8 mouse cellular contexts compared by ENCODE assay signal in genomic region chr13:23583387-23584068, GRCm38 (mm10). TPM values are rescaled to one million over a fixed set of nuclear protein-coding genes. Genes with fewer than 3 reads are reported as not detected.
DNase-seq lines count a peak whose midpoint lies in the region; ATAC-seq and TF ChIP-seq lines count a peak whose summit lies in the region.

No protein-coding gene starts in this region.

- no peaks in the 10 kb centered on the region for H3K79me2 ChIP-seq in myocyte (ENCODE audit: control insufficient read depth, insufficient read depth)

- peak overlapping the region; percentile 94 for H3K27ac ChIP-seq in lung, embryonic 16.5 days (ENCODE audit: low read length)
- H3K27ac ChIP-seq in forebrain, embryonic 16.5 days (ENCODE audit: low read length): peak overlapping the region; percentile 3; the same call in 1 of the 2 replicates

- TF ChIP-seq POLR2A in myocyte (IDR thresholded peaks at IDR 0.05; ENCODE audit: insufficient read length, low read depth): no peak

- ATAC-seq in lung, embryonic 16.5 days (ENCODE audit: low read depth): no peak
- ATAC-seq in forebrain, embryonic 16.5 days: no peak

- H3K27me3 ChIP-seq in lung, embryonic 16.5 days (ENCODE audit: control insufficient read depth, insufficient read depth, low read depth, low read length): no peaks in the 10 kb centered on the region
- no peaks in the 10 kb centered on the region for H3K27me3 ChIP-seq in forebrain, embryonic 16.5 days (replicated peaks; ENCODE audit: control insufficient read depth, insufficient read depth, low read length)
- H3K27me3 ChIP-seq in myocyte (ENCODE audit: control insufficient read depth, insufficient read depth, insufficient read length): no peaks in the 10 kb centered on the region

- H3K36me3 ChIP-seq in lung, embryonic 16.5 days (ENCODE audit: control insufficient read depth, insufficient read depth, low read length): no peaks in the 10 kb centered on the region
- H3K36me3 ChIP-seq in forebrain, embryonic 16.5 days (ENCODE audit: control insufficient read depth, insufficient read depth): no peaks in the 10 kb centered on the region
- H3K36me3 ChIP-seq in myocyte (ENCODE audit: control insufficient read depth, insufficient read depth): no peaks in the 10 kb centered on the region

- H3K4me1 ChIP-seq in lung, embryonic 16.5 days (replicated peaks; ENCODE audit: control insufficient read depth, insufficient read depth, low read length): peaks cover 26% of the 10 kb centered on the region
- H3K4me1 ChIP-seq in forebrain, embryonic 16.5 days (replicated peaks; ENCODE audit: control insufficient read depth, insufficient read depth, low read length): peaks cover 33% of the 10 kb centered on the region

- H3ac ChIP-seq in myocyte (ENCODE audit: control insufficient read depth, insufficient read length): no peak overlapping the region

- no peak overlapping the region for H3K4me3 ChIP-seq in lung, embryonic 16.5 days (ENCODE audit: low read length)
- no peak overlapping the region for H3K4me3 ChIP-seq in forebrain, embryonic 16.5 days (replicated peaks; ENCODE audit: low read length)
- peak overlapping the region; percentile 33 for H3K4me3 ChIP-seq in myocyte

- H3K9me3 ChIP-seq in lung, embryonic 16.5 days (ENCODE audit: control insufficient read depth, low read length): no peaks in the 10 kb centered on the region
- H3K9me3 ChIP-seq in forebrain, embryonic 16.5 days (ENCODE audit: control insufficient read depth, low read length): no peaks in the 10 kb centered on the region

- 0 out of 2 replicates have a peak overlapping the region, but pooled peaks have one; percentile 26 for H3K9ac ChIP-seq in lung, embryonic 16.5 days (ENCODE audit: low read length)
- H3K9ac ChIP-seq in forebrain, embryonic 16.5 days (replicated peaks; ENCODE audit: low read depth, low read length): no peak overlapping the region

- H3K4me2 ChIP-seq in lung, embryonic 16.5 days (ENCODE audit: low read depth, low read length): no peak overlapping the region; the same call in 1 of the 2 replicates
- no peak overlapping the region for H3K4me2 ChIP-seq in forebrain, embryonic 16.5 days (ENCODE audit: low read length)
- H3K4me2 ChIP-seq in myocyte (ENCODE audit: low read depth): peak overlapping the region; percentile 96

- DNase-seq in cerebellum, adult 9-10 months: peak; percentile 9
- DNase-seq in cerebellum, postnatal 10 days: no peak
- no peak for DNase-seq in lung, postnatal 14 days
- DNase-seq in adrenal gland, postnatal 25 days: no peak
- no peak for DNase-seq in frontal cortex, adult 2 months (ENCODE audit: extremely low spot score in 1 of 2, low spot score in 1 of 2)

TF ChIP-seq in myocyte, 11 proteins besides CTCF, POLR2A, EP300 and RAD21:
- TF ChIP-seq REST (IDR thresholded peaks at IDR 0.05; ENCODE audit: insufficient read depth, insufficient read length) (no peak), MAX (IDR thresholded peaks at IDR 0.05; ENCODE audit: low read depth) (no peak), TCF12 (IDR thresholded peaks at IDR 0.05; ENCODE audit: insufficient read depth, poor library complexity, severe bottlenecking) (no peak), MYOD1 (IDR thresholded peaks at IDR 0.05; ENCODE audit: control insufficient read depth in 1 of 3, insufficient read length in 2 of 3, low read depth in 2 of 3) (no peak), POLR2AphosphoS2 (IDR thresholded peaks at IDR 0.05; ENCODE audit: insufficient read length, low read depth) (peak; percentile 14), USF1 (IDR thresholded peaks at IDR 0.05; ENCODE audit: low read depth) (no peak)

RNA-seq across cellular contexts. Expression of gene Hist1h4d, which starts 2.1 kb away (rescaled TPM):
- 130 and 135 TPM in 2 replicates for polyA plus RNA-seq in lung, embryonic 16.5 days (2015; fragmentation: Nextera tagmentation; extraction: Ambion mirVana)
- polyA plus RNA-seq in forebrain, embryonic 16.5 days (2015; fragmentation: Nextera tagmentation; extraction: Ambion mirVana): 51.0 and 59.0 TPM in 2 replicates
- polyA plus RNA-seq in myocyte (2012; fragmentation: generic; extraction: Trizol): 1.8 TPM
- 174 and 185 TPM in 2 replicates for total RNA-seq in adrenal gland, postnatal 25 days (2021)
- polyA plus RNA-seq in frontal cortex, adult 2 months (2012; rRNA removed): 3.4 and 4.3 TPM in 2 replicates

RNA-seq across cellular contexts. Expression of gene Hist1h3d, which starts 8.0 kb away (rescaled TPM):
- 7.4 and 9.5 TPM in 2 replicates for polyA plus RNA-seq in lung, embryonic 16.5 days (2015; fragmentation: Nextera tagmentation; extraction: Ambion mirVana)
- polyA plus RNA-seq in forebrain, embryonic 16.5 days (2015; fragmentation: Nextera tagmentation; extraction: Ambion mirVana): 2.2 and 2.8 TPM in 2 replicates
- 2.5 TPM for polyA plus RNA-seq in myocyte (2012; fragmentation: generic; extraction: Trizol)
- total RNA-seq in adrenal gland, postnatal 25 days (2021): 12.9 and 16.6 TPM in 2 replicates
- 2.8 and 3.4 TPM in 2 replicates for polyA plus RNA-seq in frontal cortex, adult 2 months (2012; rRNA removed)

RNA-seq across cellular contexts. Expression of gene Hist1h2ad, which starts 9.3 kb away (rescaled TPM):
- polyA plus RNA-seq in lung, embryonic 16.5 days (2015; fragmentation: Nextera tagmentation; extraction: Ambion mirVana): 2.9 and 3.4 TPM in 2 replicates
- 1.2 and 3.4 TPM in 2 replicates for polyA plus RNA-seq in forebrain, embryonic 16.5 days (2015; fragmentation: Nextera tagmentation; extraction: Ambion mirVana)
- polyA plus RNA-seq in myocyte (2012; fragmentation: generic; extraction: Trizol): 1.6 TPM
- total RNA-seq in adrenal gland, postnatal 25 days (2021): 2.3 and 9.6 TPM in 2 replicates
- 1.6 and 1.9 TPM in 2 replicates for polyA plus RNA-seq in frontal cortex, adult 2 months (2012; rRNA removed)

RNA-seq across cellular contexts. Expression of gene Hist1h2bf, which starts 9.5 kb away (rescaled TPM):
- polyA plus RNA-seq in lung, embryonic 16.5 days (2015; fragmentation: Nextera tagmentation; extraction: Ambion mirVana): 4.8 and 6.8 TPM in 2 replicates
- 2.1 and 2.6 TPM in 2 replicates for polyA plus RNA-seq in forebrain, embryonic 16.5 days (2015; fragmentation: Nextera tagmentation; extraction: Ambion mirVana)
- 2.1 TPM for polyA plus RNA-seq in myocyte (2012; fragmentation: generic; extraction: Trizol)
- total RNA-seq in adrenal gland, postnatal 25 days (2021): 61.2 and 62.9 TPM in 2 replicates
- 0.80 and 1.6 TPM in 2 replicates for polyA plus RNA-seq in frontal cortex, adult 2 months (2012; rRNA removed)

RNA-seq across cellular contexts. Expression of gene Hist1h2bg, which starts 12.3 kb away (rescaled TPM):
- polyA plus RNA-seq in lung, embryonic 16.5 days (2015; fragmentation: Nextera tagmentation; extraction: Ambion mirVana): 13.6 and 15.8 TPM in 2 replicates
- 2.1 and 6.2 TPM in 2 replicates for polyA plus RNA-seq in forebrain, embryonic 16.5 days (2015; fragmentation: Nextera tagmentation; extraction: Ambion mirVana)
- polyA plus RNA-seq in myocyte (2012; fragmentation: generic; extraction: Trizol): 7.8 TPM
- 106 and 130 TPM in 2 replicates for total RNA-seq in adrenal gland, postnatal 25 days (2021)
- 9.7 and 10.4 TPM in 2 replicates for polyA plus RNA-seq in frontal cortex, adult 2 months (2012; rRNA removed)
